Mouse (Mus musculus) CD4-positive, CD25-positive, alpha-beta regulatory T cell, adult 2 months (primary cell): Measurements from ENCODE around the gene Neurl1a.

Experiments used
- DNase-seq: peaks from one replicate; pipeline ENCODE4 v3.0.0-alpha.2; 2012; ENCODE audit warnings: low read depth, low spot score

The Neurl1a gene

DNA sequence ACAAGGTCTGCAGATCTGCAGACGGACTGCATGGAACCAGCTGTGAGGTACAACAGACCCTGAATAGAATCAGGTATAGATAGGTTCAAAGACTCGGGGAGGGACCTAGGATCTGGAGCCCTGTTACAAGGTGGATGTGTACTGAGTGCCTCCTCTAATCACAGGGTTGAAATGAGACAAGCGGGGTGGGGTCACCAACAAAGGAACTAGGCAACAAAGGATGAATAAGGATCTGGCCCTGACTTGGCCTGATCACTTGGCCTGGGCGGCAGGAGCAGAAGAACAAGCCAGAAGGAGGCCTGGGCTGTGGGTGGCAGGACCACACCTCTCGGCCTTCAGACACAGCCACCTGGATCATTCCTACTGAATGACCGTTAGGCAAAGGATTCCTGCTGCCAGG is 107.0 kb downstream of the Neurl1a start:
- no peak for DNase-seq

DNA sequence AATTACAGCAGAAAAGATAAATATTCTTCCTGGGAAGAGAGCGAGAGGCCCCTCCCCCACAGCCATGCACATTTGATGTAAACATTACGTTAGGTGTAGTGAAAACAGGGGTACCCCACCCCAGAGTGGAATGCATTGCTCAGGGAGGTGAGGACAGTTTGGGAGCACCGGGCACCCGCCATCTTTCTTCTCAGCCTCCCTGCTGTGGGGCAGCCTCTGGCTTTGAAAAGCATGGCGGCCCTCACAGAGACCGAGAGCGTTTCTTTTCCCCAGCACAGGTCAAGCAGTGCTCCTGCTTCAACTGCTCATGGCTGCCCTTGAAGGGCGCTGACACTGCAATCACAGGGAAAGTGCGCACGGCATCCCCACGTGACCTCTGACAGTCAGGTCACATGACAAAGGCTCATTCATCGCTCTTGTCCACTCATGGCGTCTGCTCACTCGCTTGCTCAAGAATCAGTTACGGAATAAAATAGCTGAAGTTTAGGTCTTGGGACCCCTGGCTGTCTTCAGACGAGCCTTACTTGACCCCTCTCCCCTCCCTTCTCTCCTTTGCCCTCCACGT is 108.3 kb downstream of the Neurl1a start:
- no peak for DNase-seq

DNA sequence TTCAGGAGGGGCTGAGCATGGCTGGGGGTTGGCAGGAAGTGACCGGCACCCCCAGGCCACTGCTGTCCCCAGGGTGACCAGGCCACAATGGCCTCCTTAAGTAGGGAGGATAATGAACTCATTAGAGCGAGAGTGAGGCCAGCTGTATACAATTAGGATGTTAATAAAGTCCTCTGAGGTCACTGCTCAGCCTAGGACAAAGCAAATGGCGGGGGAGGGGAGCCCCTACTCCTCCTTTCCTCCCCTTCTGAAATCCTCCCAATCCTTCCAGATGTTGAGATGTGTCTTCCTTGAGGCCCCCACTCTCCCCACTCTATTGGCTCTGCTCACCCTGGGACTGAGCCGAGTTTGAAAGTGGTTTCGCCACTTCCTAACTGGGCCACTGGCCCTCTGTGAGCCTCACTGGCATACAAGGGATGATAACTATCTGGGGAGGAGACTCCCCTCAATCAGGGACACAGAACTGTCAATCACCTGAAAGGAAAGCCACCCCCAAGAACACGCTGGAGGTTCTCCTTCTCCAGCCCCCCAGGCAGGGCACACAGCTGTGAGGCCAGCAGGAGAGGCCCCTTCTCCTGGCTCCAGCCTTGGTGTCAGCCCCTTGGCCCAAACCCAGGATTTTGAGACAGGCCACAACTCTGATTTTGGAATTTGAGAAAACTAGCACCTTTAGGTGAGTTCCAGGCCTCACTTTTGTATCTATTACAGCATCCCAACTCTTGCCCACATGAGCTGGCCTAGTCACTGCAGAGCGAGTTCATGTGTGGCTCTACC is 112.9 kb downstream of the Neurl1a start:
- DNase-seq = no peak

DNA sequence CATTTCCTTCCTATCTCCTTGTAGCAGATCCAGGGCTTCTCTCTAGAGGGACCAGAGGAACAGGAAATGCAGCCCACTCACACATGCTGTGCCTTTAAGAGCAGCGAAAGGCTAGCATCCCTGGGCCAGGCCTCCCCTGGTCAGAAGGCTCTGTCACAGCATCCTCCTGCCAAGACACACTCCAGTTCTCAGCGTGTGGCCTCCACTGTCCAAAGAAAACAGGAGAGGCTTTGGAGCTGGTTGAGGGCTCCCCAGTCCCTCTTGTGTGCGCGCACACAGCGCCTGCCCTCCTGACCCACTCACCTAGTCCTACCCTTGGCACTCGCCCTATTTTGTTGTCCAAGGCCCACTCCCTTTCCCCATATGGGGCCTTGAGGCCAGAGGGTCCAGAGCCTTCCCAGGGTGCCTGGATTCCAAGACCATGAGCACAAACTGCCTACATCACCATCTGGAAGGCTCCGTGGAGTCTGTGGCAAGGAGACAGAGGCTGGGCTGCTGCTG is 113.9 kb downstream of the Neurl1a start:
- DNase-seq = no peak

DNA sequence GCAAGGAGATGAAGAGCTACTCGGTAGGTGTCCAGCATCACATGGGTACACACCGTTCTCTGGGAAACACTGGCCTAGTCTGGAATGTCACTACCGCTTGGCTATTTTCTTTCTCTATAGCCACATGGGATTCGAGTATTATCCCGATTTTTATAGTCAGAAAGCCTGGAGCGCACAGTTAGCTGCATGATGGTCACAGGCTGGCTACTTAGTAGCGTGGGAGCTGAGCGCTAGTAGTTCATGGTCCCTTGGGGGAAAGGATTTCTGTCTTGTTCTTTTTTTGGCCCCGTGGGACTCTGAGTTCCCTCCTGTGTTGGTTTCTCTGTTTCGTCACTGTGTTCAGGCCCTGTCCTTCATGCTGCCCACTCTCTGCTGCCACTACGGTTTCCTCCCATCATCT is 119.5 kb downstream of the Neurl1a start:
- no peak for DNase-seq

DNA sequence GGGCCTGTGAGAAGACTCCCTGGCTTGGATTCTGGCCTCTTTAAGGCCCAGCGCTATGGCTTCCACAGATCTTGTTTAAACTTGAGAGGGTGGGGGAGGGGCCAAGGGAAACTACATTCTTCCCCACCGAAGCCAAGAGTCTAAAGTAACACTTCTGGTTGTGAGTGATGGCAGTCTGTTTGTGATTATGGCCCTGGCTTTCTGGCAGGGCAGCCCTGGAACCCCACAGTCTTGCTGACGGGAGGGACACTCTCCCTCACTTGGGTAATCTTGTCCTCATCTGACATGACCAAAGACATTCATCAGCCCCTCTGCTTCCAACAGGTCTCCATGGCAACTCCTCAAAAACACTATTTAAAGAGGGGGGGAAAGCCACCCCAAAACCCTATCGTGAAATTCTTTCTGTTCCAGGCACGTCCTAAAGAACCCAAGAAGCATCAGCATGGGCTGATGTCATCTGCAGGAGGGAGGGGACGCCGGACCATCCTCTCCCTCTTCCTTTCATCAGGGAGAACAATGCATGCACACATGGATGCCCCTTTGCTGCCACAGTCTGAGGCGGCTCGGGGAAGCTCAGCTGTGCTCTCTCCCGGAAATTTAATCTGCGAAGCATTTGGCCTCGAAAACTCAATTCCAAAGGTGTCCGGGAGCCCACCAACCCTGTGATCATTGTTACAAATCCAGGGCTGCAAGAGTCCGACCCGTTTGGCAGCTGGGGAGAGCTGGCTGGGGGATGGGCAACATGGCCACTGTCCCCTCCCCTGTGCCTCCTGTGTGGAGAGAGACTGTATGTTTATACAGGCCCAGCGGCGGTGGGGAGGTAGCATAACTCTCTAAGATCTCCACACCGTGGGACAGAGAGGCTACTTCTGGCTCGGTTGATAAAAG is 122.9 kb downstream of the Neurl1a start:
- no peak for DNase-seq

DNA sequence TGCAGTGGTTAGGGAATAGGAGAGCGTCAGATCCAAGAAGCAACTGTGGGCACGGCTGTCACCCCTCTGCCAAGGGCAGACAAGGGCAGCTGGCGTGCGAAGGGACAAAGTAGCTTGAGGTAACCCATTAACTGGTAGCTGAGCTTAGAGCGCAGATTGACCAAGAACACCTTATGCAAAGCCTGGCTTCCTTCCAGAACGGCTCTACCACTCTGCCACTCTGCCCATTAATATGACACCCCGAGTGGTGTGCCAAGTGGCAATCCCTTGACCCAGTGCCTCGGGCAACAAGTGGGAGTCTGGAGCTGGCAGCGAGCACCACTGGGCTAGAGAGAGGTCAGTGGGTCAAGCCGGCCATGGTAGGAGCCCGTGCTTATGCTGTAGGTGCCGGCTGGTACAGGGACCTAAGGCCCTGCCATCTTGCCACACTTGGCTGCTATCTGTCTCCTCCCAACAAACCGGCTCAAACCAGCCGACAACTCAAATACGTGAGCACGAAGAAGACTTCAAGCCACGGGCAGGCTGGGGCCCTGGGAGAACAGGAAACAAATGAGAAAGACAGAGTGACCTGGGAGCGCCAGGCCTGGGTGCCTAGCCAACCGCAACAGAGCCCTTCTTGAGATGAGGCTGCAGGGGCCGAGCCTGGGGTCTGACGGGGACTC is 123.7 kb downstream of the Neurl1a start:
- DNase-seq = no peak

DNA sequence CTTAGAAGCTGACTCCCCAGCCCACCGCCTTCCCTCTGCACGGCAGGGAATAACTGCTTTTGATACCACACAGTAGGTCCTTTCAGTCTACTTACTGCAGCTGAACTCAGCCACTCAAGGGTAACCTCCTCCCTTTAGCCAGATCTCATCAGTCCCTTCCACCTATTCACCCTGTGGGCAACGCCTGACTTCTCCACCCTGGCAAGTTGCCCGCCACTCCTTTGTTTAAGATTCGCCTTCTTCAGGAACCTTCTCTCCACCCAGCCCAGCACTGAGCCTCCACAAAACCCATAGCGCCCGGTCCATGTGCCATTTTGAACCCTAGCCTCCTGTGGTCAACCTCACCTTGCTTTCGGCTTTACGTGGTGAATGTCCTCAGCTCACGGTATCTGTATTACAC is 124.5 kb downstream of the Neurl1a start:
- DNase-seq = no peak

DNA sequence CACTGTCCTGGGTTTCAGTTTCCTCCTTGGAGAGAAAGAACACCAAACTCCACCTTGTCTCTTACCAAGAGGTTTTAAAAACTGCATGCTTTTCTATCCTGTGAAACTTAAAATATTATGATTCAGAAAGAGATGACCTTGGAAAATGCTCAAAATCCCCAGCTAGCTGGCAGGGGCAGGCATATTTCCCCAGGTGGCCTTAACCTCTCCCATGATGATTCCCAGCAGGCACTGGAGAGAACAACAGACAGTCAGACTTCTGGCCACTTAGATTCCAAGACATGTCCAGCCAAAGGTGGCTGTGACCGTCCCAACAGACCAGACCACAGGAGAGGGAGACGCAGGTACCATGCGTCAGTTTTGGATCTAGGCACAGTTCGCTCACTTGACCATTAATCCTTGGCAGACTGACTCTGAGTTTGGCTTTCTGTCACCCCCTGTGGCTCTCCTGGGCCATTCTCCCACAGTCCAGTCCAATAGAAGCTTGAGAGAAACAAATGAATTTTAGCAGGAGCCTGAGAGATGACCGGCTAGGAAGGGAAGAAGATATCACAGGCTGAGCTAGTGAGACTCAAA is 125.6 kb downstream of the Neurl1a start:
- DNase-seq = no peak

DNA sequence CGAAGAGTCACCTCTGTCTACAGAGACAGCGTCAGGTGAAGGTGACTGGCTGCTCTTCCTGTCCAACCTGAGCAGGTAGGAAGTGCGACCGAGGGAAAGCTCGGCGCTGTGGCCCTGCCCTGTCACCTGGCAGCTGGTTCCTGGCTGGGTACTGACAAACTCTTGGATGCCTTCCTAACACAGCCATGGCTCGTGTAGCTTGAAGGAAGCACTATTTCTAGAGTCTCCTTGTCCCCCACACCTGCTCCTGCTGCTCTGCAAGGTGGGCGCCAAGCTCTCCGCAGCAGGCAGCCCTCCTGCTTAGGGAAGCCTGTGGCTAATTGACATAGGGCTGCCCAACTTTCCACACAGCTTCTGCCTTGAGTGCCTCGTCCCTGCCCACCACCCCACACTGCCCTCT is 126.8 kb downstream of the Neurl1a start:
- no peak for DNase-seq

DNA sequence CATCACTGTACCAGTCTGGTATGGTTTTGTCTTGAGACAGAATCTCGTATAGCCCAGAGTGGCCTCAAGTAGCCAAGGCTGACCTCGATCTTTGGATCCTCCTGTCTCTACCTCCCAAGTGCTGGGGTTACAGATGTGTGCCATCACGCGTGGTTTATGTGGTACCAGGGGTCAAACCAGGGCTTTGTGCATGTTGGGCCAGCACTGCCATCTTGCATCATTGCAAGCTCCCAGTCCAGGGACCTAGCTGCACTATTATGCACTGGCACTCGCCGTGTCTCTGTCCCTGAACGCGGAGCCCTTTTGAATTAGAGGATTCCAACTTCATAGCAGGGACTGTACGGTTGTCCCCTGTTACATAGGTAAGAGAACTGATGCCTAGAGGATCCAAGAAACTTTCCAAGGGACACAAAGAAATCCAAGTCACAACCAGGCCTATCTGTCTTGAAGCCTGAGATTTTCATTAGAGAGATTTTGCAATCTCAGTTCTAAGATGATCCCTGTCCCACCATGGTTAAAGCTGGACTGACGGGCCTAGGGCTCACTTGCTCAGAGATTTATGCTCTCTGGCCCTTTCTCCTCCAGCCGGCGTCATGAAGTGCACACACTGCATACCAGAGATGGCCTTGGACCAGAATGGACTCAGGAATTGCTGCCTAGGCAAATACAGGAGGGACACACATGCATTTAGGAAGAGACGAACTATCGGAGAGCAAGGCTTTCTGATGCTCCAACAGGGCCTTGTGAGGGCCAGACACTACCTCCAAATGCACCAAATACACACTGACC is 127.7 kb downstream of the Neurl1a start:
- no peak for DNase-seq

DNA sequence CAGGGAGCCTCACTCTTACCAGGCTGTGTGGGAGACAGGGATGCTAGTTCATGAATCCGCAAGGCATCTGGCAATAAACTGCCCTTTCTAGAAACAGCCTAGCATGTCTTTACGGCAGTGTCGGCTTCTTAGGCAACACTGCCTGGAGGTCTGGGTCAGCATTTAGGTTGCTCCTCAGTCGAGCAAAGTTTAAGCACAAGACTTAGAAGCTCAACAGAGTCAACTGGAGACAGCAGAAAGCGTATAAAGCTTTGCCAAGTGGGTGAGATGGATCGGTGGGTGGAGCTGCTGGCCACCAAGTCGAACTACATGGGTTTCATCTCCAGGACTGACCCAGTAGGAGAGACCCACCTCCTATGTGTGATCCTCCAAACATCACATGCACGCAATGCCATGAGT is 128.3 kb downstream of the Neurl1a start:
- no peak for DNase-seq
